Mouse (Mus musculus) right cerebral cortex, postnatal 14 days (tissue): Measurements from ENCODE around the gene Sbk1.
"Not testable (repeated sequence)": the region's sequence is repeated elsewhere in the genome, so short reads cannot be mapped to it uniquely, and the experiment has no call there.

Experiments
- DNase-seq: peaks from one replicate; pipeline ENCODE4 v3.0.0; 2022

The Sbk1 gene

DNA sequence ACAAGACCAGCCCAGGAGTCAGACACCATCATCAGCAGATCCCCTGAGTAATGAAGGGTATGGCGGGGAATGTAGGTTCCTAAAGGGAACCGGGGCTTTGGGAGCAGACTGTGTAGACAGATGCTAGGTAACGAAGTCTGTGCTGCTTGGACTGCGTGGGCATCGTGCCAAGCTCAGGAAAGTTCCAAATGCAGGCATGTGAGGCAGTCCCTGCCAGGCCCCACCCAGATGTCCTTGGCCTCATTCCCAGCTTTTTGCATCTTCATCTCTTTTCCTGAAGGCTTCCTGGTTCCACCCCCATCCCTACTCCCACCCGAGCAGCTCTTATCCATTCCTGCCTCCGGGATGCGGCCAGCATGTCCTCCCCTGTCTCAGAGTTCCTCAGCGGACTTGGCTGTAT, 6.5 kb upstream of the Sbk1 start:
- peak; percentile 91 for DNase-seq

DNA sequence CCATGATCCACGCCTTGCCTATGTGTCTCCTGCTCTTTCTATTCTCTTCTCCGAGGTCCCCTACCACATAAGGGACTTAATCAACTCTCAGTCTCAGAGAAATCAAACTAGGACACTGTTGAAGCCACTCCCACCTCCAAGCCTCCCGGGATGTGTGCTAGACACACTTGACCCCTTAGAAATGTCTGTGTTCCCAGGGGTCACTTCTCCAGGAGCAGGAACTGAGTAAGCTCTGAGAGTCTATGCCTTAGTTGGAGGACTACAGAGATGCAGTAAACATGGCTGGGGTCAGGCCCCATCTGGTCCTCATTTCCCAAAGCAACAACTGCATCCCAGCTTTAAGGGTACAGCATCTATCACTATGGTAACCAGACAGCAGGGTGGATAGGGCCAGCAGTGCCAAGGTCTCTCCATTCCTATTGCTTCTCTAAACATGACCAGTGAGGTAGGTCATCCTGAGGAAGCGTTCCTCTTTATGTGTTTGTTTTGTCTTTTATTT, 6.0 kb upstream of the Sbk1 start:
- no peak for DNase-seq

- DNase-seq = no peak
Observed at GRCm38 (mm10) chr7:126267606-126268005, 4.8 kb upstream of the Sbk1 start.

DNA sequence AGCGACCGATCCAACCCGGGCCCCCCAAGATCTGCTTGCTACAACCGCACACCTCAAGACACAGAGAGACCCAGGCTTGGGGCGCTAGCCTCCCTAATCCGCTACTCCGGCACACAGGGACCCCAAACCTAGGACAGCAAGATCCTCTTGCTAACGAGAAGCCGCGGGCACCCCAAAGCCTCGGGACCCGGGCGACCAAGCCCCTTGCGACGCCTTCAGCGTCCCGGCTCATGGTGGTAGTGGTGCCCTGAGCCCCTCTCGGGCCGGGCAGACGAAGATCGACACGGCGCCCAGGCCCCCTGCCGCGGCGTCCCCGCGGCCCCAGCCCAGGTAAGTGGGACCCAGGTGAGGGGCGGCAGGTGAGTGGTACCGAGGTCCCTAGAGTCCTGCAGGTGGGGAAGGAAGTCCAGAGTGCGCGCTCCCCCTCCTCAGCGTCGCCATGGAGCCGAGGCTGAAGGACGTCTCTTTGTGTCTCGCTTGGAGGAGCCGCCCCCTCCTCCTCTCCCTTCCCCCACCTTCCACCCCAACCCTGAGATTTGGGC, 422 bp downstream of the Sbk1 start:
- no peak for DNase-seq

- no peak for DNase-seq
Observed at GRCm38 (mm10) chr7:126273351-126274042, 1.1 kb downstream of the Sbk1 start.

GRCm38 (mm10) chr7:126274137-126274536, 1.7 kb downstream of the Sbk1 start:
- no peak for DNase-seq

DNA sequence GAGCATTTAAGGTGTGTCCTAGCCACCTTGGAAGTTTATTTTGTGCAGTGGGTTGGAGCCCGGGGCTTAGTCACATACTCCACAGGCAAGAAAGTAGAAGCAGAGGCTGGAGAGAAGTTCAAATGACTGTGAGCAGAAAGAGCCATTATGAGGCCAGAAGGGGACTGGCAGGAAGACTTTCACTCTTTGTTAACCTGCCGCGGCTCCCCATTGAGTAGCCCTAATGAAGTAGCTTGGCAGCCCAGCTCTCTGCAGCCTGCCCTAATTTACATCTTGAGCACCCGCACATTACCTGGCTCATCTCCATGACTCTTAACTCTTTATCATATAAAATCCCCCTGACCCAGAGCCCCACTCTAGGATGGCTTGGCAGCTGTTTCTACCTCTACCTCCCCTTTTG, 2.2 kb downstream of the Sbk1 start:
- DNase-seq = no peak

DNA sequence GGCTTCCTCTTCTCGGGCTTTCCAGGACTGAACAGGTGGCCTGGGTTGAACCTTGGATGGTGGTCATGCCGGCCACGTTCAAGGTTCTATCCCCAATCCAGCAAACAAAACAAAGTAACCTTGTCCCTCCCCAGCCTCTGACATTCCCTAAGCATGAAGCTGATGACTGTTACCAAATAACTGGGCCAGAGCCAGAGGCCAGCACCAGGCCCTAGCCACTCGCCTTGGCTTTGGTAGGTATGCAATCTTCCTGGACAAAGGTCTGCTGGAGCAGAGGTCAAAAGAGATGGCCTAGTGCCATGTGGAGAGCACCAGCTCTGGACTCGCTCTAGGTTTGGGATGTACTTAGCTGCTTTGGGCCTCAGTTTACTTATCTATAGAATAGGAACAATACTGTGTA, 3.3 kb downstream of the Sbk1 start:
- DNase-seq = no peak

GRCm38 (mm10) chr7:126276297-126276696, 3.9 kb downstream of the Sbk1 start:
- no peak for DNase-seq

GRCm38 (mm10) chr7:126277536-126278295, 5.3 kb downstream of the Sbk1 start:
- DNase-seq = no peak

DNA sequence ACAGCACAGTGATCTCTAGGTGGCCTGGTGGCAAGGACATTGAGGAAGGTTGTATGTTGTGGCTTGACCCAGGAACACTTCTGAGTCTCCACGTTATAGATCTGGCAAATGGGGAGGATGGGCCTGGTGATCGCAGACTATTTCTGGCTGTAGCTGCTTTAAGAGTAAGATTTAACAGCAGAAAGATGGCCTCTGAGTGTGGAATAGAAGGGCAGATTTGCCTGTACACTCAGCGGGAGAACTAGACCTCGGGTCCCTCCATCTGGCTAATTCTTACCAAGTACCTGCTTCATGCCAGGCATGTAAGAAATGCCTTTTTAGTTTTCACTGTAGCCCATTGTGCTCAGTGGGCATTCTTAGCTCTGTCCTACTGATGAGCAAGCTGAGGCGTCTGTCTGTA, 6.4 kb downstream of the Sbk1 start:
- DNase-seq = no peak

GRCm38 (mm10) chr7:126279774-126280482, 7.5 kb downstream of the Sbk1 start:
- DNase-seq = no peak

GRCm38 (mm10) chr7:126280696-126281095, 8.3 kb downstream of the Sbk1 start:
- DNase-seq = no peak

GRCm38 (mm10) chr7:126281876-126282682, 9.7 kb downstream of the Sbk1 start:
- no peak for DNase-seq

DNA sequence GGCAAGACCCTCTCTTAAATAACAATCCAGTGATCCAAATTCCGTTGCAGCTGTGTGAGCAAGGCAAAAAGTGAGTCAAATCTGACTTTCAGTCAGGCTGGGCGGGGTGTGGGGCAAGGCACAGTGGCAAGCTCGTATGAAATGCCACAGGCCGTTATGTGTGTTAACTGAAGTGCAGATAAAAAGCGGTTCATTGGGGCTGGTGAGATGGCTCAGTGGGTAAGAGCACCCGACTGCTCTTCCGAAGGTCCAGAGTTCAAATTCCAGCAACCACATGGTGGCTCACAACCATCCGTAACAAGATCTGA, 10.2 kb downstream of the Sbk1 start:
- not testable (repeated sequence) for DNase-seq

DNA sequence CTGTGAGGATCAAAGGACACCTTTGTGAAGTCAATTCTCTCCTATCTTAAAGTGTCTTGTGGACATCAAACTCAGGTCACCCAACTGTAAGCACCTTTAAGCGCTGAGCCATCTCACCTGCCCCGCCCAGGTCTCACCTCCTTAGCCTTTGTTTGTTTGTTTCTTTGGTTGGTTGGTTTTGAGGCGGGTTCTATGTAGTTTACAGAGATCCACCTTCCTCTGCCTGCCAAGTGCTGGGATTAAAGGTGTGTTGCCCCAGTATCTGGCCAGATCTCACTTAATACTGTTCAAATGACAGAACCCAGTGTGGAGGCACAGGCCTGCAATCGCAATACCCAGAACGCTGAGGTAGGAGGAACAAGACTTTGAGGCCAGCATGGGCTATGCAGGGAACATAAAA, 11.6 kb downstream of the Sbk1 start:
- no peak for DNase-seq

DNA sequence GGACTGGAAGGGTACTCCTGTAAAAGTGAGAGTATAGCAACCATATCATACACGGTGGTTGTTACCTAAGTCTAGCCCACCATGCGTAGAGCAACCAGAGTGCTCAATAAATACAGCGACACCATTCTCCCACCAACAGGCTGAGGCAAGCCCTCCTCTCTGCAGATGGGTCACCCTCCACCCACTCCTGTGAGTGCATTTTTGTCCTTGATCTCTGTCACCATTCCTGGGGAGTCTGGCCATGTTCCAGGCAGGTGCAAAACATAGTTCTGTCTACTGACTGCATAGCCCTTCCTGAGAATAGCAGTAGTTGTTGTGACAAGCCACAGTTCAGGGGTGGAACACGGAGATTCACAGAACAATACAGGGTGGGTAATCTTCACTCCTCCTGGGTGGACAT, 12.0 kb downstream of the Sbk1 start:
- DNase-seq = no peak

DNA sequence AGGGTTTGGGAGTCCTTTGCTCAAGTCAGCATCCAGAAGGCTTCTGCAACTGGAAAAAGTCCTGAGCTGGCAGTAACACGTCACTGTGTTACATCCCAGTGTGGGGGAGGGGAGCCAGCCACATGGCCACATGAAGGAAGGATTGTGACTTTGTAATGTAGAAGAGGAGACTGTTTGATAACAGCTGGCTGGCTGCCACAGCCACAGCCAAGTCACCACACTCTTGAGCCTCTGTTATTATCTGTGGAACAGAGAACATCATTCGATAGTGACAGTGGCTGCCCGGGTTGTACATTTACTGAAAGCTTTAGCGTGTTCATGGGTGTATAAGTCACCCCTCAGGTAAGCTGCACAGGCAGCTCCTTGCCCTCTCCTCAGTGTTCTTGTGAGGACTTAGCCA, 12.4 kb downstream of the Sbk1 start:
- DNase-seq = peak; percentile 73

DNA sequence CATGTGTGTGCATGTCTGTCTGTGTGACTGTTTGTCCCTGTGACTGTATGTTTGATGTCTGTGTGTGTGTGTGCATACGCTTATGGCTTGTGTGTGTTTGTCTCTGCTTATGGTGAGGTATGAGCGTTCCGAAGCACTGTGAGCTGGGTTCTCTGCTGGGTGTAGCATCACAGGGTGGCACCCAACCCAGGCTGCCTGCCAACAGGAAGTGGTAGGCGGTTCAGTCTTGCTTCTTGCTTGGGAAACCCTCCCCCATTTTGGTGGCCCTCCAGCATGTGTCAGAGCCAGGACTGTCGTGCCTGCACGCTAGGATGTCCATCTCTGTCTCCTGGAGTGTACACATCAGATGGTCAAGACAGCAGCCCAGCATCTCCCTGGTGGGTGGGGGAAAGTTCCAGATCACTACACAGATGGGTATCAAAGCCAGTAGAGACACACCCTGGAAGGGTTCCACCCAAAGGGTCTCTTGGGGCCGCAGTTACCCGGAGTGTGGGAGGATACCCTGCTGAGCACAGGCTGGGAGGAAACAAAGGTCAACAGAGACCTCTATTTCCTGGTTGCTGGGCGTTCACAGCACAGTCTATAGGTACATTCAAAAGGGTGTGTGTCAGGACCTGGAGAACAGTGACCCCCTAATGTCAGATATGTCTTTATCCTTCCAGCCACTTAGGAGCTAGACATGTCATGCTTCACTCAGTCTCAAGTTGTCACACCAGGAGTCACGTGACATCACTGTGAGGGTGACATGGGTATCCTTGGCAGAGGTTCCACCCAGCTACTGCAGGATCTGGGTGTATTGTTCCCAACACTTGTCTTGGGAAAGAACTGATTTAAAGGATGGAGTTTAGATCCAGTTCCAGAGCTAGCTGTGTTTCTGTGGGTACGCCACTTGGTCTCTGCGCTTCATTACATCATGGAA, 13.1 kb downstream of the Sbk1 start:
- peak; percentile 89 for DNase-seq

GRCm38 (mm10) chr7:126286311-126286710, 13.9 kb downstream of the Sbk1 start:
- no peak for DNase-seq

GRCm38 (mm10) chr7:126287493-126288103, 15.2 kb downstream of the Sbk1 start:
- DNase-seq = peak; percentile 67
